Mouse (Mus musculus): Measurements from ENCODE around the gene Rnf222.

DNA sequence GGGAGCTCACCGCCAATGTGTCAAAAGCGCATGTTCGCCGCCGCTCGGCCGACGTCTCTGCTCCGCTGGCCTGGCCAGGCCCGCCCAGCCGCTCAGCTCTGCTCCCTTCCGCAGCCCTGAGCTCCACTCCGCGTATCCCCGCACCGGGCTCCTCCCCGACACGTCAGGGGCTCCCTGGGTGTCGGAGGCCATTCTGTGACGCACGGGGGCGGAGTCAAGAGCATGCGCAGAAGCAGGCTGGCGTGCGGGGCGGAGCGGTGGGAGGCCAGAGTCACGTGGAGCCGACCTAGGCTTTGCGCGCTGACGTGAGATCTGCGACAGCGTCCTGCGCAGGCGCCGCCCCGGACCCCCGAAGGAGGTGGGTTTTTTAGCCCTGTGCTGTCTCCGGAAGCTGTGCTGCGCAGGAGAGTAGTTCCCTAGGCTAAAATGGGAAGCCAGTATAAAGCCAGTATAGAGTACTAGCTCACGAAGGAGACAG, 35.4 kb upstream of the Rnf222 start:
- TF ChIP-seq NELFE (IDR thresholded peaks at IDR 0.05; ENCODE audit: low read depth, low read length) = peak; percentile 92
- no peak for TF ChIP-seq SIN3A (IDR thresholded peaks at IDR 0.05; ENCODE audit: low read length)
- peak; percentile 96 for TF ChIP-seq POLR2A (IDR thresholded peaks at IDR 0.05; ENCODE audit: low read depth, low read length)
- TF ChIP-seq ZMIZ1 (IDR thresholded peaks at IDR 0.05; ENCODE audit: low read depth, low read length) = peak; percentile 84
- peak; percentile 83 for TF ChIP-seq HCFC1 (IDR thresholded peaks at IDR 0.05; ENCODE audit: low read depth, low read length)
- TF ChIP-seq CTCF (conservative IDR thresholded peaks at IDR 0.05 in 1 of 2, IDR thresholded peaks at IDR 0.05 in 1 of 2; ENCODE audit: low read depth in 2 of 2, low read length in 2 of 2) = no peak
- TF ChIP-seq BHLHE40 (IDR thresholded peaks at IDR 0.05; ENCODE audit: low read depth, low read length) = peak; percentile 91
- TF ChIP-seq E2F4 (IDR thresholded peaks at IDR 0.05; ENCODE audit: insufficient replicate concordance, low read depth, low read length) = no peak
- no peak for TF ChIP-seq EP300 (IDR thresholded peaks at IDR 0.05; ENCODE audit: low read length)
